Mouse (Mus musculus): Measurements from ENCODE around the gene Hoxa3.

The Hoxa3 gene

DNA sequence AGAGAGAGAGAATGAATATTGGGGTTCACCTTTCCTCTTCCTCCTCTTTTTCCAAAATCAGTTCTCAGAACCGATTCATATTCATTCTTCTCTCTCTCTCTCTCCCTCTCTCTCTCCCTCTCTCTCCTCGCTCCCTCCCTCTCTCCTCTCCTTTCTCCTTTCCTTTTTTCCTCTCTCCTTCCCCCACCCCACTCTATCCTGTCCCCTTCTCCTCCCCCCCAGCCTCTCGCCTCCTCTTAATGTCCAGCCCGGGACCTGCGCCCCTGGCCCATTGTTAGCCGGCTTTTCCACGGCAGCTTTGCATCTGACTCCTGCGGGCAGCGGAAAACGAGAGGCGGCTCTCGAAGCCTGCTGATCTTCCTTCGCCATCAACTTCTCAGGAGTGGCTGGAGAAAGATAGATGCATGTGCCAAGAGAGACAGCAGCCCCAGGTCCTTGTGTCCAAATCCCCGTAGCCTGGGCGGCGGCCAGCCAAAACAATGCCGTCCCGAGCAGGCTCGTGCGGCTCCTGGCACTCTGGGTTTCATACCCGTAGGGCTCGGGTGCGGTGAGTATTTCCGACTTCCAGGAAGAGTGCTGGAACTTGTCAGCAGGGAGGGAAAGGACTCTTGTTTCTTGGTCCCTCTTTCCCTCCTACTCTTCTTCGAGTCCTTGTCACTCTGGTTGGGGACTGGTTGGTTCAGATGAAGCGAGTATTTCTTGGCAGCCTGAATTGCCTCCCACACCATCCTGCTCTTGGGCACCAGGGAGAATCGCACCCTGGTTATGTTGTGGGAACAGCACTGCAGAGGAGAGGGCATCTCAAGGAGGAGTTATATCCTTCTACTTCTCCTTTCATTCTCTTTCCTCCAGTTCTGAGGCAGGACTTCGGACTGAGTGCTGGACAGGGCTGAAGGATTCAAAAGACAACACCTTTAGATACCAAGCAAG lies 47.4 kb downstream of the Hoxa3 start:
- no peak for DNase-seq

DNA sequence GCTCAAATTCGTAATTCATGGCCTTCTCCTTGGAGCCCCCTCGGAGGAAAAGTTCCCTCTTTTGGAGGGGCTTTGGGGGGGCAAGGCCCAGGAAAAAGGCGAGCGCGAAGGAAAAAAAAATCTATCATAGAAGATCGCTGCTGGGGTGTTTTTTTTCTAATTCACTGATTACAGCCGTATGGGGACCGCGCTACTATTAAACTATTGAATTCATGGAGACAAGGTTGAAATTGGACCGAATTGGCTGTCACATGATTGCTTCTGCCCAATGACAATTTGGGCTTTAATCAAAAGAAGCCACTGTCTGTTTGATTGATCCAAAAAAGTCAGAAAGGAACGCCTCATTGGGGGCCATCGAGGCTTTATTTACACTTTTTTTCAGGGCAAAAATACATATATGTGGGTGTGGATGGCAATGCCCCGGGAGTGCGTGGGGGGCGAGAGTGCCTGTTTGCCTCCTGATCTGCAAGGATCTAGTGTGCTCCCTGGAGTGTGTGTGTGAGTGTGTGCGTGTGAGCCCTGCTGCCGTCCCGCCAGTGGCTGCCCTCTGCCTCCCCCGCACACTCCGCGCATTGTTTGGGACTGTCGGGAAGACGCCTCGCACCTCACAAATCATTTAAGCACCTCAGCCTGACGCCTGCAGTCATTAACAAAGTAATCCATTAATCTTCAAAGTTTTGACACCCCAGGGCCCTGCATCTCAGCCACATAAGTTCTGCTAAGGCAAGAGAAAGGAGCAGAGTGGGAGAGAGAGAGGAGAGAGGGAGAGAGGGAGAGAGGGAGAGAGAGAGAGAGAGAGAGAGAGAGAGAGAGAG lies 48.3 kb downstream of the Hoxa3 start, which contains the start of gene Hoxa2:
Hoxa2 (minus strand) TSS at position 206 of the 815 bp plus-strand sequence.
- no peak for DNase-seq

- DNase-seq: no peak
These were observed 49.0 kb downstream of the Hoxa3 start for GRCm38 (mm10) chr6:52164051-52164625.

- no peak for DNase-seq
These were observed 49.6 kb downstream of the Hoxa3 start for GRCm38 (mm10) chr6:52163366-52164031.

GRCm38 (mm10) chr6:52162611-52163365 lies 50.3 kb downstream of the Hoxa3 start:
- DNase-seq: no peak

- DNase-seq: no peak
These were observed 51.1 kb downstream of the Hoxa3 start for GRCm38 (mm10) chr6:52162093-52162380.

GRCm38 (mm10) chr6:52161336-52162092 lies 51.6 kb downstream of the Hoxa3 start:
- no peak for DNase-seq

- no peak for DNase-seq
These were observed 52.4 kb downstream of the Hoxa3 start for GRCm38 (mm10) chr6:52160511-52161335.

- DNase-seq: no peak
These were observed 53.2 kb downstream of the Hoxa3 start for GRCm38 (mm10) chr6:52159979-52160378.

DNA sequence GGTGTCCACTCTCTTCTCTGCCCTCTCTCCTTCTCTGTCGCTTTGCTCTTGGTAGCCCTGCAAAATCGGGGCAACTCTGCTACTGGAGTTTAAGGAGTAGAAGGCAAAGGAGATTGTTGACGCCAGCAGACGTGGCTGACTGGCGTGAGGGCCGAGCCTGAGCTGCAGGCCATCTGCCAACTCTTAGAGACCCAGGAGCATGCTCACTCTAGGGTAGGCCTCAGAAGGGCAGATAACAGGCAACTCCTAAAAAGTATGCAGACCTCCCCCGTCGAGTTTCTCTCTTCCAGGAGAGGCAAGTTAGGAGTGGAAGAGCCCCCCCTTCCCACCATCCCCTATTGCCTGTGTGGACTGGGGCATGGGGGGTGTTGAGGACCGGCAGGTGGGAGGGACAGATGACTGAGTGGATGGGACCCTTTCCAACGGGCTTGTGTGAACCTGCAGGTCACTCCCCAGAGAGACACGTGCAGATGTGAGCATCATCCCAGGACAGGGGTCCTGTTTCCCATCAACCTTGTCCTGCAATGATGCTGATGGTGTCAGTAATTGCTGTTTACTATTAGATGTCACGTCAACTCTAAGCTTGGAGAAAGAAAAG lies 53.9 kb downstream of the Hoxa3 start:
- DNase-seq: no peak

GRCm38 (mm10) chr6:52158276-52159051 lies 54.7 kb downstream of the Hoxa3 start, which contains the start of gene Hoxa1:
Hoxa1 (minus strand) TSS chr6:52158317.
- no peak for DNase-seq

DNA sequence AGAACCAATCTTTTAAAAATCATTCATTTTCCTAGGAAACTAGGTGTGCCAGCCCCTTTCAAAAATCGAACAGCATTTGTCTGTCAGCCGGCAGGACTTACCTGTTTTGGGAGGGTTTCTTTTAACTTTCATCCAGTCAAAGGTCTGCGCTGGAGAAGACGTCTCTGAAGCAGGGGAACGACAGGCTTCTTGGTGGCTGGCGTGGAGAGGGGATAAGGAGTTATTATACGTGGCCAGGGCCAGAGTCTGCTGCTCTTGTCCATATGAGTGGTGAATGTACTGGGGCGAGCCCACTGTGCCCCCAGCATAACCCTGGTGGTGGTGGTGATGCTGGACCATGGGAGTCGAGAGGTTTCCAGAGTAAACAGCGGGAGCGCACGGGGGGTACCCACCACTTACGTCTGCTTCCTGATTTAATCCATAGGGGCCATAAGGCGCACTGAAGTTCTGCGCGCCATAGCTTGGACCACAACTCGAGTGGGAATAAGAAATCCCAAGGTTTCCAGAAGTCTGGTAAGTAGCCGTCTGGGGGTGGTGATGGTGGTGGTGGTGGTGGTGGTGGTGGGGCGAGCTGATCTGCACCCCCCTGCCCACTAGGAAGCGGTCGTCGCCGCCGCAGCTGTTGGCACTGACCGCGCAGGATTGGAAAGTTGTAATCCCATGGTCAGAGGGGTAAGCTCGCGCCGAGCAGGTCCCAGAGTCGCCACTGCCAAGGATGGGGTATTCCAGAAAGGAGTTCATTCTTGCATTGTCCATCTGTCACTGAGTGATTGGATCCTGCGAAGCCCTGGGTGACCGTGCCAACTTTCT lies 55.5 kb downstream of the Hoxa3 start:
- no peak for DNase-seq

DNA sequence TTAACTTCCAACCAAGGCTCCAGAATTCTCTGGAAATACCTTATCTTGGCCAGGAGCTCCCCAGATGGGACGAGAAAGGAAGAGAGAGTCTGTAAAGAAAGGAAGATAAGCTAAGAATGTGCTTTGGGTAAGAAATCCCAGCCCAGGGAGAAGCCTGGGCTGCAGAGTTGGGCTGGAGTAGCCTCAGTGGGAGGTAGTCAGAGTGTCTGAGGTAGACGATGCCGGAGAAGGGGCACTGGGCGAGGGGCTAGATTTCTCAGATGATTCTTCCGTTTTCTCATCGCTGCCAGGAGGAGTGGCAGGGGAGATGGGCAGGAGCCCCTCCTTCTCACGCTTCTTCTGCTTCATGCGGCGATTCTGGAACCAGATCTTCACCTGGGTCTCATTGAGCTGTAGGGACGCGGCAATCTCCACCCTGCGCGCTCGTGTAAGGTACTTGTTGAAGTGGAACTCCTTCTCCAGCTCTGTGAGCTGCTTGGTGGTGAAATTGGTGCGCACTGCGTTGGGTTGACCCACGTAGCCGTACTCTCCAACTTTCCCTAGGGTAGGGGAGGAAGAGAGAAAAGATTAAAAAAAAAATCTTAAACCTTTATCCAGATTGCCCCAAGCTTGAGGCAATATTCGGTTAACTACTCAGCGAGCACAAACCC lies 56.5 kb downstream of the Hoxa3 start:
- DNase-seq: no peak

DNA sequence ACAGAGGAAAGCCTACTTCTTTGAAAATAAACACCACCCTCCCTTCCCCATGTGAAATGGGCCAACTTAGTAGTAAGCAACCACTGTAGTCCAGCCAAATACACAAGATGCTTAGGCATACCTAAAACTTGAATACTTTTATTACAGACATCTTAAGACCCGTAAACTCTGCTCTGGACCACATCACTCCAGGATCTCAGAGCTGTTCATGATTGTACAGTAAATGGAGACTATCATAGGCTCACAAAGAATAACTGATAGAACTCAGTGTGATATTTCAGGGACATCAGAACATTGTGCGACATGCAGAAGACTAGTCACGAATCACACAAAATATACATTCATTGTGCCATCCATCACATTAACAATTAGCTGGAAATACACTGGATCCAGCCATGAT lies 57.7 kb downstream of the Hoxa3 start:
- DNase-seq: no peak

GRCm38 (mm10) chr6:52154044-52154443 lies 59.1 kb downstream of the Hoxa3 start:
- DNase-seq: no peak

DNA sequence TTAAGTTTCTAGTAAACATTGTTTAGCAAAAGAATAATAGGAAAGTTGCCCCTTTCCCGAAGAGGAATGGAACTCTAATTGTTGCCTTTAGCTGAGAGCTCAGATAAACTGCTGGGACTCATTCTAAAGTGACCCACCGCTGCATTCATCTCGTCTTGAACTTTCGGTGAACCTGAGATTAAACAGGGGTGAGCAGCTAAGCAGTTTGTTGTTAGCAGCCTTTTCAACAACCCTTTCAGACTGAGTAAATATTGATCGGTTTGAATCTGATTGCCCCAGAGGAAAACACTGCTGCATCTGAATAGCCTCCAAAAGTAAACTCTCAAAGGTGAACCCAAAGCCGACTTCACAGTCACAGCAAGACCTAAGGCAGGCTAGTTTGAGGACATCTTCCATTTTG lies 59.9 kb downstream of the Hoxa3 start:
- DNase-seq: no peak
